Mouse (Mus musculus): ENCODE data around the gene Cpne6.

DNA sequence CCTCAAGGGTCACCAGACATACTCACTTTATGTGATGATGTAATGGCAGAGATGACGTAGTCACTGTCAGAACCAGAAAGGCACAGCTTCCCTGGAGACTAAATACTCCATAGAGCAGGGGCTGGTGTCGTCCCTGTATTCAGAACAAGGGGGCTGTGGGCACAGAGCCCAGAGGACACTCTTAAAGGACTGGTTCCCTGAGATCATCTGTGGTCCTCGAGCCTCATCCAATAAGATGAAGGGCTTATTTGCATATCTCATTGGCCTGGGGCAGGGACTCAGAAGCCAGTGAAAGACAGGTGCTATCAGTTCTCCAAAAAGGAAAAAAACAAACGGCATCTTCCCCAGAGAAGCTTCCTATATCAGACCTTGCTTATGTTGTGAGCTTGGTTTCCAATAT is 13.8 kb downstream of the Cpne6 start:
- TF ChIP-seq POLR2A (IDR thresholded peaks at IDR 0.05; ENCODE audit: control insufficient read depth, low read depth, low read length) = no peak
- TF ChIP-seq CTCF (IDR thresholded peaks at IDR 0.05; ENCODE audit: control insufficient read depth, insufficient read depth, insufficient replicate concordance, low read depth, low read length) = no peak
